Mouse (Mus musculus) urinary bladder, adult 18-20 months (tissue): ENCODE measurements around the gene Parp16.
A peak's percentile ranks its signal among the peaks of the same experiment; 100 is the strongest.

Experiments
- DNase-seq, 2 experiments: peaks; one replicate each; pipeline ENCODE4 v3.0.0; 2022; ENCODE audit warnings: low spot score in 2 of 2, mixed read lengths in 2 of 2

Parp16 gene

GRCm38 (mm10) chr9:65195053-65195452 is at the start of gene Parp16:
Gene Parp16, plus strand, starts transcription at chr9:65195353.
- no peak for DNase-seq

- DNase-seq = no peak
These were observed 49.2 kb upstream of the Parp16 start for GRCm38 (mm10) chr9:65146001-65146400.

GRCm38 (mm10) chr9:65148507-65148906 is 46.6 kb upstream of the Parp16 start:
- no peak for DNase-seq

GRCm38 (mm10) chr9:65152711-65153330 is 42.3 kb upstream of the Parp16 start:
- no peak for DNase-seq

- DNase-seq = no peak
These were observed 41.8 kb upstream of the Parp16 start for GRCm38 (mm10) chr9:65153331-65153711.

- peak; percentile 57 to 72 for DNase-seq
These were observed 40.3 kb upstream of the Parp16 start for GRCm38 (mm10) chr9:65154692-65155455.

GRCm38 (mm10) chr9:65156604-65157003 is 38.5 kb upstream of the Parp16 start:
- DNase-seq = no peak

- no peak for DNase-seq
These were observed 37.5 kb upstream of the Parp16 start for GRCm38 (mm10) chr9:65157631-65158030.

GRCm38 (mm10) chr9:65161188-65161587 is 34.0 kb upstream of the Parp16 start:
- no peak for DNase-seq

- DNase-seq = no peak
These were observed 33.3 kb upstream of the Parp16 start for GRCm38 (mm10) chr9:65161881-65162280.

- no peak for DNase-seq
These were observed 32.2 kb upstream of the Parp16 start for GRCm38 (mm10) chr9:65162711-65163639.

GRCm38 (mm10) chr9:65164870-65165269 is 30.3 kb upstream of the Parp16 start:
- no peak for DNase-seq

GRCm38 (mm10) chr9:65166386-65166785 is 28.8 kb upstream of the Parp16 start:
- no peak for DNase-seq

- DNase-seq = no peak
These were observed 26.6 kb upstream of the Parp16 start for GRCm38 (mm10) chr9:65168534-65168933.

GRCm38 (mm10) chr9:65168952-65169351 is 26.2 kb upstream of the Parp16 start:
- DNase-seq = no peak

- DNase-seq = no peak
These were observed 22.5 kb upstream of the Parp16 start for GRCm38 (mm10) chr9:65172654-65173053.

- no peak for DNase-seq
These were observed 19.8 kb upstream of the Parp16 start for GRCm38 (mm10) chr9:65175234-65175938.

- no peak for DNase-seq
These were observed 18.9 kb upstream of the Parp16 start for GRCm38 (mm10) chr9:65175939-65176871.

- no peak for DNase-seq
These were observed 17.7 kb upstream of the Parp16 start for GRCm38 (mm10) chr9:65177497-65177896.

- no peak for DNase-seq
These were observed 17.2 kb upstream of the Parp16 start for GRCm38 (mm10) chr9:65177912-65178311.
